Mouse (Mus musculus) heart, embryonic 16.5 days (tissue): ENCODE measurements around the gene Scrg1. TPM values are rescaled to one million over a fixed set of nuclear protein-coding genes. Genes with fewer than 3 reads are reported as not detected.

Source experiments
- ATAC-seq: fragments of 200-750 bp; cut with Nextera tagmentation; replicated peaks from 2 replicates; pipeline ENCODE4 v1.8.0; 2017; ENCODE audit warnings: moderate number of reproducible peaks; ENCODE audit not compliant: insufficient read depth, low FRiP score; ENCODE audit errors: extremely low read depth
- H3K27ac ChIP-seq: fragments of 300-500 bp; sonication (generic); 2 replicates; pipeline ENCODE4 v1.5.1; 2014; ENCODE audit warnings: mild to moderate bottlenecking, low read length, control low read depth, moderate library complexity
- H3K27me3 ChIP-seq: fragments of 300-500 bp; sonication (generic); 2 replicates; pipeline ENCODE4 v1.6.1; 2014; ENCODE audit warnings: low read length, mixed read lengths; ENCODE audit not compliant: control insufficient read depth, insufficient read depth
- H3K36me3 ChIP-seq: fragments of 300-500 bp; sonication (generic); 2 replicates; pipeline ENCODE4 v1.6.1; 2014; ENCODE audit not compliant: control insufficient read depth, insufficient read depth
- H3K4me1 ChIP-seq: fragments of 300-500 bp; sonication (generic); 2 replicates; pipeline ENCODE4 v1.6.1; 2014; ENCODE audit warnings: low read length, mixed read lengths; ENCODE audit not compliant: control insufficient read depth, insufficient read depth
- H3K4me2 ChIP-seq: fragments of 300-500 bp; sonication (generic); 2 replicates; pipeline ENCODE4 v1.6.1; 2014; ENCODE audit warnings: low read depth, mild to moderate bottlenecking, control low read depth, low read length
- H3K4me3 ChIP-seq: fragments of 300-500 bp; sonication (generic); 2 replicates; pipeline ENCODE4 v1.5.1; 2014; ENCODE audit warnings: mild to moderate bottlenecking, control low read depth, low read length
- H3K9ac ChIP-seq: fragments of 300-500 bp; sonication (generic); 2 replicates; pipeline ENCODE4 v1.6.1; 2014; ENCODE audit warnings: low read length, control low read depth
- H3K9me3 ChIP-seq: fragments of 300-500 bp; sonication (generic); replicated peaks from 2 replicates; pipeline ENCODE4 v1.6.1; 2016; ENCODE audit warnings: low read length; ENCODE audit not compliant: control insufficient read depth
- WGBS: fragments of 180-500 bp; shearing (Covaris S2); extraction: QIAGEN DNeasy Blood & Tissue Kit; methylation state at CpG from one replicate; pipeline ENCODE4 v1.1.7; 2014; 5-methylcytosine and 5-hydroxymethylcytosine counted together
- polyA plus RNA-seq: library from polyadenylated mRNA; unstranded; fragments of >200 nt; fragmentation: Nextera tagmentation; extraction: Ambion mirVana; gene quantifications from 2 replicates; pipeline ENCODE4 v1.2.1, GENCODE M21; 2015

Gene Scrg1
- polyA plus RNA-seq, 1 experiment from 2014 or later, result 1.3 TPM

DNA sequence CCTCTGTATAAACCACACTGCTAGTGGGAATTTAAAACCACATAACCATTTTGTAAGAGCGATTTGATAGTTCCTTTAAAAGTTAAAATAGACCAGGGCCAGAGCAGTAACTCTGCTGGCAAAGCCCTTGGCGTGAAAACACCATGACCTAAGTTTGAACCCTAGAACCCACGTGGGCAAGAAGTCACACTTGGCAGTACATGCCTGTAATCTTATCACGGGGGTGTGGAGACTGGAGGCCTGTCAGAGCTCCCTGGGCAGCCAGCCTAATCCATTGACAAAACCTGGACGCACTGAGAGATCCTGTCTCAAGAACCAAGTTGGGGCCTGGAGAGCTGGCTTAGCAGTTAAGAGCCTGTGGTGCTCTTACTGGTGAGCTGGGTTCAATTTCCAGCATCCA is 12.9 kb downstream of the Scrg1 start:
- H3K4me3 ChIP-seq, result no peak overlapping the region
- no peak overlapping the region for H3K9ac ChIP-seq
- H3K4me1 ChIP-seq, result peaks cover 15% of the 10 kb centered on the region
- H3K27ac ChIP-seq, result peak overlapping the region; percentile 65
- H3K27me3 ChIP-seq, result no peaks in the 10 kb centered on the region
- H3K36me3 ChIP-seq, result no peaks in the 10 kb centered on the region
- H3K4me2 ChIP-seq, result peak overlapping the region; percentile 12; the same call in 1 of the 2 replicates
- peak; percentile 100 for ATAC-seq
- WGBS, result 15% methylated on average over 5 of the region's 5 CpGs
- 0 out of 2 replicates have a peak, but pooled peaks cover 3% of the 10 kb centered on the region for H3K9me3 ChIP-seq

DNA sequence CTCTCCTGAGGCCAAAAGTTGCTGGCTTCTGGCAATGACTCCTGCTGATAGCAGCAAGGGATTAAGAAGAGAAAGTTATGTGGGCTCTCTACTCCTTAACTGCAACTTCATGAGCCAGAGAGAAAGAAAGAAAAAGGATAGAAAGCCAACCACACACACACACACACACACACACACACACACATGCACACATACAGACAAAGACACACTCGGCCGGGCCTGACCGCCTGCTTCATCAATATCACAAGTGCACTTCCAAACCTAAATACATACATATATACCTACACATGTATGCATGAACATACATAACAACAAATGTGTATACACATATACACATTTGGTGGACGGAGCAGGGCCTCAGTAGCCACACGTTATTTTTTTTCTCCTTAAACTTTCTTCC is 15.1 kb downstream of the Scrg1 start:
- ATAC-seq, result no peak
- H3K4me2 ChIP-seq, result no peak overlapping the region
- H3K27me3 ChIP-seq, result no peaks in the 10 kb centered on the region
- 0 out of 2 replicates have a peak, but pooled peaks cover 3% of the 10 kb centered on the region for H3K9me3 ChIP-seq
- no peak overlapping the region for H3K9ac ChIP-seq
- H3K36me3 ChIP-seq, result no peaks in the 10 kb centered on the region
- no peak overlapping the region for H3K27ac ChIP-seq
- 87% methylated on average over 5 of the region's 5 CpGs for WGBS
- peaks cover 15% of the 10 kb centered on the region for H3K4me1 ChIP-seq
- no peak overlapping the region for H3K4me3 ChIP-seq

DNA sequence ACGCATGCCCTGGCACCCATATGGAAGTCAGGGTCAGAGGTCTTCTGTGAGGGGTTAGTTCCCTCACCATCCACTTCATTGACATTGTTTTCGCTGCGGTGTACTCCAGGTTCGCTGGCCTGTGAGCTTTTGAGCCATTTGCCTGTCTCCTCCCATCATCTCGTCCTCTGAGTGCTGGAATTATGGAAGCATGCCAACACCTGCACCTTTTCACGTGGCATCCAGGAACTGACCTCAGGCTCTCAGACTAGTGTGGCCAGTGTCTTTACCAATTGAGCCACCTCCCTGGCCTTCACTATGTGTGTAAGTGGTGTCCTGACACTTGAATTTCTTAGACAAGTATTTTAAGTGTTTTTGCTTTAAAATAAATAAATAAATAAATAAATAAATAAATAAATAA is 18.0 kb downstream of the Scrg1 start:
- H3K4me1 ChIP-seq, result peaks cover 12% of the 10 kb centered on the region
- H3K4me2 ChIP-seq, result no peak overlapping the region
- WGBS, result 68% methylated on average over 6 of the region's 6 CpGs
- no peaks in the 10 kb centered on the region for H3K27me3 ChIP-seq
- H3K36me3 ChIP-seq, result no peaks in the 10 kb centered on the region
- H3K9ac ChIP-seq, result no peak overlapping the region
- no peak overlapping the region for H3K27ac ChIP-seq
- no peak overlapping the region for H3K4me3 ChIP-seq
- no peak for ATAC-seq
- H3K9me3 ChIP-seq, result 0 out of 2 replicates have a peak, but pooled peaks cover 3% of the 10 kb centered on the region

DNA sequence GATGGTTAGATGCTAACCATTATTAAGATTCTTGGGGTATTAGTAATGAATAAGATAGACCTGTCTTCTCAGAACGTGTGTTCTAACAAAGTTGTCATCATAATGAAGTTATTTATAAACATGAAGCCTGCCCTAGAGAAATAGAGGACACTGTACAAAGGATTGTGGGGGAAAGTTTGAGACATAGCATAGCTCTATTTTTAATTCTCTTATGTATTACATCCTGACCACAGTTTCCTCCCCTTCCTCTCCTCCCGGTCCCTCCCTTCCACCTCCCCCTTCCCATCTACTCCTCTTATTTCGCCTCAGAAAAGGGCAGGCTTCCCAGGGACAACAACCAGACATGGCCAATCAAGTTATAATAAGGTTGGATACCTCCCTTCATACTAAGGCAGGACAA is 22.7 kb downstream of the Scrg1 start:
- peak; percentile 81 for ATAC-seq
- H3K36me3 ChIP-seq, result peaks cover 13% of the 10 kb centered on the region
- no peaks in the 10 kb centered on the region for H3K9me3 ChIP-seq
- no peak overlapping the region for H3K4me3 ChIP-seq
- 19% methylated on average over 3 of the region's 3 CpGs for WGBS
- no peaks in the 10 kb centered on the region for H3K27me3 ChIP-seq
- H3K4me1 ChIP-seq, result peaks cover 5% of the 10 kb centered on the region
- H3K4me2 ChIP-seq, result no peak overlapping the region
- H3K27ac ChIP-seq, result peak overlapping the region; percentile 76
- H3K9ac ChIP-seq, result no peak overlapping the region

DNA sequence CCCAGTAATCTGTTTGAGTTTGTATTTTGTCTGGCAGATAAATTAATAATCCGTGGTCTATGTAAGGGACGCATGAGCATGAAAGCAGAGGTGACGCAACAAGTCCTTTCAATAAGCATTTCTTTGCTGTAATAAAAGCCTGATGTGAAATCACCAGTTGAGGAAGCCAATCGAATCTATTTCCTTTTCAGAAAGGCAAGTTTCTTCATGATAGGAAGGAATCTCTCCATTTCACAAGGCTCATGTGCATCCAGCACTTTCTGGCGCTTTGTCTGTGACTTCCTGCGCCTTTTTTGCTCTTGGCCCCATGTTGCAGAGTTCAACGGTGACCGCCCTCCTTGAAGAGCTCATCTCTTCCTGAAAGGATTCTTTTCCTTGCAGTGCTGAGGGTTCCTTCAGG is 24.0 kb downstream of the Scrg1 start:
- H3K4me3 ChIP-seq, result no peak overlapping the region
- no peak overlapping the region for H3K27ac ChIP-seq
- H3K9me3 ChIP-seq, result no peaks in the 10 kb centered on the region
- H3K9ac ChIP-seq, result no peak overlapping the region
- H3K4me2 ChIP-seq, result no peak overlapping the region
- peaks cover 5% of the 10 kb centered on the region for H3K4me1 ChIP-seq
- 94% methylated on average over 8 of the region's 8 CpGs for WGBS
- ATAC-seq, result no peak
- peaks cover 17% of the 10 kb centered on the region for H3K36me3 ChIP-seq
- H3K27me3 ChIP-seq, result no peaks in the 10 kb centered on the region

DNA sequence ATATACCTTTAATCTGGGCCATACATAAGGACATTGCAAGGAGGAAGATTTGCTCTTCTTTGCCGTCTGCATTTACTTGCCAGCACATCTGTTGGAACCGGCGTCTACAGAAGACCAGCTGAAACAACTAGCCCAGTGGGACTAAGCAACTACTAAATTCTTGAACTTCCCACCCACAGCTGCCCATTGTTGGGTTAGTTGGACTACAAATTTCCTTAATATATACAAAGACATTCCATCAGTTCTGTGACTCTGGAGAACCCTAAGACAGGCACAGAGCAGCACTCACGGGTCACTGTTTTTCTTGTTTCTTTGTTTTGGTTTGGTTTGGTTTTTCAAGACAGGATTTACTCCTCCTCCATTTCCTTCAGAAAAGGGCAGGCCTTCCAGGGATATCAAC is 24.9 kb downstream of the Scrg1 start:
- Histone ChIP-seq H3K27ac (no peak overlapping the region), H3K4me1 (peaks cover 9% of the 10 kb centered on the region), H3K4me3 (no peak overlapping the region), H3K9me3 (no peaks in the 10 kb centered on the region), H3K4me2 (no peak overlapping the region), H3K27me3 (no peaks in the 10 kb centered on the region), H3K9ac (no peak overlapping the region), H3K36me3 (peaks cover 17% of the 10 kb centered on the region)
- ATAC-seq, result no peak
- WGBS, result 87% methylated on average over 4 of the region's 4 CpGs

DNA sequence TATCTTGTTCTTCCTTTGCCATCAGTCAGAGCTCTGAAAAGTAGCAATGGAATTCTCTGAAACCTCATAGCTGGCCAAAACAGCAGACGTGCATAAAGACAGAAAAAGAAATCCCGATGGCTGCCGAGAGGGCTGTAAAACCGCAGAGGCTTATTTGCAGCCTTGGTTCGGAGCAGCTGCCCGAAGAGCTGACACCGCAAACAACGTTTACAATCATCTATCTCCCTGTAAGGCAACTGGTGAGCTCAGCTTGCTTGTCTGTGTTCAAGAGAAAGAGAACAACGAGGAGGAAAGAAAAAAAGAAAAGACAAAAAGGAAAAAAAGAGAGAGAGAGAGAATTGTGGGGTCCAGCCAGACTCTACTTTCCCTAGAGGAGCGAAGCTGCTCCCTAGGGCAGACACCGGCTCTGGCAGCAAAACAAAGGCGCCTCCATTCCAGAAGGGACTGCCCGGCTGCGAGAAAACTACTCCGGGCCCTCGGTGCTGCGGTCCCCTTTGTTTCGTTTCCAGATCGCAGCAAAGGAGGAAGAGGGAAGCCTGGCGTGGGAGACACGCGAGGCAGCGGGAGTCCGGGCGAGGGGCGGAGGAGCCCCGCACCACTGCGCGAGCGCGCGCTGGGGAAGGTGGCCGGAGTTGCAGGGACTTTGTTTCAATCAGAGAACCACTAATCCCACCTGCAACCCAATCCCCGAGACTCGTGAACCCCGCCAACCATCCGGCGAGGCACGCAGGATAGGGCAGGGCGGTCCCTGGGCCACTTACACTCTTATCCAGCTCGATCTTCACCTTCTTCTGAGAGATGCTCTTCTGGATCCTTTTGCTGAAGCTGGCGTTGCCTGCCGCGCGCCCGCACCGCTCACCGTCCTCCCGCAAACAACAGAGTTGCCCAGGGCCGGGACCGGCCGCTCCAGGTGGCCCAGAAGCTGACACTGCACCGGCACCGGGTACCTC is 31.0 kb downstream of the Scrg1 start:
- H3K27me3 ChIP-seq, result no peaks in the 10 kb centered on the region
- no peaks in the 10 kb centered on the region for H3K9me3 ChIP-seq
- H3K9ac ChIP-seq, result peak overlapping the region; percentile 99
- WGBS, result under 1% methylated on average over 54 of the region's 54 CpGs
- peaks cover 12% of the 10 kb centered on the region for H3K4me1 ChIP-seq
- peak; percentile 53 for ATAC-seq
- H3K27ac ChIP-seq, result peak overlapping the region; percentile 98
- H3K4me2 ChIP-seq, result peak overlapping the region; percentile 74
- peaks cover 12% of the 10 kb centered on the region for H3K36me3 ChIP-seq
- peak overlapping the region; percentile 99 for H3K4me3 ChIP-seq

DNA sequence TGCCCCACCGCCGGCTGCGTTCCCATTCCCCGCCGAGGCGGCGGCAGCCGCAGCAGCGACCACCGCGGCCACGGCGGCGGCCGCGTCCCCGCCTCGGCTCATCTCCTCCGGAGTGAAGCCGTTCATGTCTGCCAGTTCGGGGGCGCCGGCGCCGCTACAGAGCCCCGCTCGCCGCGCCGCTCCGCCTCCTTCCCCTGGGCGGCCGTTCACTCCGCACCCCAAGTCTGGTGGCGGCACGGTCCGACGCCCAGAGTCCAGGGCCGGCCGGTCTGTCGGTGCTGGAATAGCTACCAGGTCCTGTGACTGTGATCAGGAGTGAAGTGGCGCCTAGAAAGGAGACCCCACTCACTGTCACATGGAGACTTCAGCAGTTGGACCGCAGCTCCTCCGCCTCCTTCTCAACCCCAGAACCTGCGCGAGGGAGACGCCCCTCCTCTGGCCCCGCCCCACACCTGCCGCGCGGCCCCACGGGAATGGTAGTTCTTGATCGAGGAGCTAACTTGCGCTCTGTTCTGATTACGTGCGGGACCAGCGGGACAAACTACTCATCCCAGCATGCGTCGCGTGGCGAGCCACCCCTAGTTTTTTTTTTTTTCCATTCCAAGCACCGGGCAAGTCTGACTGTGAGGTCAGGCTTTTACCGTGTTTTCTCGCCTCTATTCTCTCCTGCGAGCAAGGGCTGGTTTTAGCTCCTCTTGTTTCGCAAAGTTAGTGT is 31.9 kb downstream of the Scrg1 start, which contains the start of gene Sap30:
TSS of gene Sap30 (minus strand) at position 420 of the 715 bp plus-strand sequence.
- Histone ChIP-seq H3K4me3 (peak within 1 kb of the TSS; percentile 99), H3K36me3 (peaks cover 6% of the 10 kb centered on the region; the same call in 1 of the 2 replicates), H3K9ac (peak within 1 kb of the TSS; percentile 99), H3K9me3 (no peaks in the 10 kb centered on the region), H3K27ac (peak within 1 kb of the TSS; percentile 98), H3K4me2 (peak within 1 kb of the TSS; percentile 74), H3K4me1 (peaks cover 12% of the 10 kb centered on the region), H3K27me3 (no peaks in the 10 kb centered on the region)
- under 1% methylated on average over 65 of the region's 66 CpGs for WGBS
- peak; percentile 97 for ATAC-seq
